Mouse (Mus musculus) T-cell, adult 66 days (primary cell): ENCODE results near the gene Defb43. TPM values are rescaled to one million over a fixed set of nuclear protein-coding genes. Genes with fewer than 3 reads are reported as not detected.

Experiments used
- total RNA-seq, 2 experiments: library from RNA; stranded (reverse); gene quantifications; 3 replicates in 1 of 2; 4 replicates in 1 of 2; pipeline ENCODE4 v1.2.4; 2023

Defb43 gene
- not detected for total RNA-seq

GRCm38 (mm10) chr14:63011471-63011870, at the start of gene Defb43:
TSS of gene Defb43 (plus strand) at chr14:63011771.

GRCm38 (mm10) chr14:62984410-62984809, 27.2 kb upstream of the Defb43 start, which contains the start of gene Defb48:
TSS of gene Defb48 (minus strand) at chr14:62984510.

GRCm38 (mm10) chr14:62997777-62998176, 13.8 kb upstream of the Defb43 start, which contains the start of gene Defb47:
TSS of gene Defb47 (plus strand) at chr14:62998077.

GRCm38 (mm10) chr14:63046691-63047090, 35.1 kb downstream of the Defb43 start, which contains the start of gene Defb42:
TSS of gene Defb42 (plus strand) at chr14:63046991.

GRCm38 (mm10) chr14:63049910-63050370, 38.4 kb downstream of the Defb43 start, which contains the start of gene Defb30:
TSS of gene Defb30 (minus strand) at chr14:63049960.

Other genes with a start within 250 kb of the Defb43 start
- gene Wdfy2, start 174.1 kb upstream of the Defb43 start, total RNA-seq = 10 to 100 TPM; 10.3 to 10.8 TPM
- gene Defb48, start 27.3 kb upstream of the Defb43 start, total RNA-seq = not detected
- gene Defb47, start 13.7 kb upstream of the Defb43 start, total RNA-seq = not detected
- not detected for gene Defb42, start 35.2 kb downstream of the Defb43 start, total RNA-seq
- not detected for gene Defb30, start 38.2 kb downstream of the Defb43 start, total RNA-seq